Mouse (Mus musculus): ENCODE measurements around the gene Thsd4. TPM values are rescaled to one million over a fixed set of nuclear protein-coding genes. Genes with fewer than 3 reads are reported as not detected.

Gene Thsd4
- polyA plus RNA-seq, 1 experiment from 2014 or later, result 11.4 TPM

- Histone ChIP-seq H3K9me3 (ENCODE audit: control insufficient read depth) (no peaks in the 10 kb centered on the region), H3K4me3 (ENCODE audit: low read depth, low read length) (no peak overlapping the region), H3K27ac (ENCODE audit: low read depth, low read length) (peak overlapping the region; percentile 81), H3K4me1 (replicated peaks; ENCODE audit: control insufficient read depth, insufficient read depth, low read length) (peaks cover 15% of the 10 kb centered on the region; the same call in 1 of the 2 replicates), H3K36me3 (ENCODE audit: control insufficient read depth, insufficient read depth) (peaks cover 3% of the 10 kb centered on the region; the same call in 1 of the 2 replicates), H3K9ac (ENCODE audit: low read depth, low read length) (no peak overlapping the region), H3K4me2 (replicated peaks; ENCODE audit: low read depth) (no peak overlapping the region), H3K27me3 (replicated peaks; ENCODE audit: control insufficient read depth, insufficient read depth, low read length) (no peaks in the 10 kb centered on the region)
- WGBS, result 16% methylated on average over 8 of the region's 8 CpGs
- peak; percentile 99 for ATAC-seq
- no peak for TF ChIP-seq CTCF (IDR thresholded peaks at IDR 0.05; ENCODE audit: low read depth)
These were observed 287.4 kb downstream of the Thsd4 start for GRCm38 (mm10) chr9:60234233-60235115.

- TF ChIP-seq CTCF (IDR thresholded peaks at IDR 0.05; ENCODE audit: low read depth), result no peak
- no peaks in the 10 kb centered on the region for H3K36me3 ChIP-seq (ENCODE audit: control insufficient read depth, insufficient read depth)
- H3K27me3 ChIP-seq (replicated peaks; ENCODE audit: control insufficient read depth, insufficient read depth, low read length), result no peaks in the 10 kb centered on the region
- no peak overlapping the region for H3K4me2 ChIP-seq (replicated peaks; ENCODE audit: low read depth)
- H3K9me3 ChIP-seq (ENCODE audit: control insufficient read depth), result no peaks in the 10 kb centered on the region
- WGBS, result 81% methylated on average over 9 of the region's 9 CpGs
- peaks cover 15% of the 10 kb centered on the region; the same call in 1 of the 2 replicates for H3K4me1 ChIP-seq (replicated peaks; ENCODE audit: control insufficient read depth, insufficient read depth, low read length)
- H3K4me3 ChIP-seq (ENCODE audit: low read depth, low read length), result no peak overlapping the region
- no peak for ATAC-seq
- no peak overlapping the region for H3K27ac ChIP-seq (ENCODE audit: low read depth, low read length)
- H3K9ac ChIP-seq (ENCODE audit: low read depth, low read length), result no peak overlapping the region
These were observed 289.6 kb downstream of the Thsd4 start for GRCm38 (mm10) chr9:60231981-60232881.

- no peaks in the 10 kb centered on the region for H3K36me3 ChIP-seq (ENCODE audit: control insufficient read depth, insufficient read depth)
- 73% methylated on average over 4 of the region's 4 CpGs for WGBS
- H3K4me2 ChIP-seq (replicated peaks; ENCODE audit: low read depth), result no peak overlapping the region
- peaks cover 4% of the 10 kb centered on the region; the same call in 1 of the 2 replicates for H3K4me1 ChIP-seq (replicated peaks; ENCODE audit: control insufficient read depth, insufficient read depth, low read length)
- no peak for TF ChIP-seq CTCF (IDR thresholded peaks at IDR 0.05; ENCODE audit: low read depth)
- H3K4me3 ChIP-seq (ENCODE audit: low read depth, low read length), result no peak overlapping the region
- H3K27ac ChIP-seq (ENCODE audit: low read depth, low read length), result no peak overlapping the region
- H3K9me3 ChIP-seq (ENCODE audit: control insufficient read depth), result no peaks in the 10 kb centered on the region
- no peaks in the 10 kb centered on the region for H3K27me3 ChIP-seq (replicated peaks; ENCODE audit: control insufficient read depth, insufficient read depth, low read length)
- no peak for ATAC-seq
- no peak overlapping the region for H3K9ac ChIP-seq (ENCODE audit: low read depth, low read length)
These were observed 292.4 kb downstream of the Thsd4 start for GRCm38 (mm10) chr9:60229496-60229895.

GRCm38 (mm10) chr9:60227727-60228126 is 294.1 kb downstream of the Thsd4 start:
- ATAC-seq, result no peak
- Histone ChIP-seq H3K36me3 (ENCODE audit: control insufficient read depth, insufficient read depth) (no peaks in the 10 kb centered on the region), H3K27ac (ENCODE audit: low read depth, low read length) (no peak overlapping the region), H3K4me3 (ENCODE audit: low read depth, low read length) (no peak overlapping the region), H3K27me3 (replicated peaks; ENCODE audit: control insufficient read depth, insufficient read depth, low read length) (no peaks in the 10 kb centered on the region), H3K4me2 (replicated peaks; ENCODE audit: low read depth) (no peak overlapping the region), H3K9me3 (ENCODE audit: control insufficient read depth) (no peaks in the 10 kb centered on the region), H3K4me1 (replicated peaks; ENCODE audit: control insufficient read depth, insufficient read depth, low read length) (no peaks in the 10 kb centered on the region; the same call in 1 of the 2 replicates), H3K9ac (ENCODE audit: low read depth, low read length) (no peak overlapping the region)
- WGBS, result 83% methylated on average over 7 of the region's 7 CpGs
- TF ChIP-seq CTCF (IDR thresholded peaks at IDR 0.05; ENCODE audit: low read depth), result no peak

GRCm38 (mm10) chr9:60226679-60227078 is 295.2 kb downstream of the Thsd4 start:
- no peaks in the 10 kb centered on the region for H3K4me1 ChIP-seq (replicated peaks; ENCODE audit: control insufficient read depth, insufficient read depth, low read length)
- no peak overlapping the region for H3K4me2 ChIP-seq (replicated peaks; ENCODE audit: low read depth)
- no peak overlapping the region for H3K27ac ChIP-seq (ENCODE audit: low read depth, low read length)
- H3K27me3 ChIP-seq (replicated peaks; ENCODE audit: control insufficient read depth, insufficient read depth, low read length), result no peaks in the 10 kb centered on the region
- no peak for ATAC-seq
- TF ChIP-seq CTCF (IDR thresholded peaks at IDR 0.05; ENCODE audit: low read depth), result no peak
- no peak overlapping the region for H3K4me3 ChIP-seq (ENCODE audit: low read depth, low read length)
- no peaks in the 10 kb centered on the region for H3K36me3 ChIP-seq (ENCODE audit: control insufficient read depth, insufficient read depth)
- no peak overlapping the region for H3K9ac ChIP-seq (ENCODE audit: low read depth, low read length)
- 81% methylated on average over 4 of the region's 4 CpGs for WGBS
- H3K9me3 ChIP-seq (ENCODE audit: control insufficient read depth), result no peaks in the 10 kb centered on the region

- no peaks in the 10 kb centered on the region for H3K4me1 ChIP-seq (replicated peaks; ENCODE audit: control insufficient read depth, insufficient read depth, low read length)
- no peak overlapping the region for H3K4me2 ChIP-seq (replicated peaks; ENCODE audit: low read depth)
- no peak for TF ChIP-seq CTCF (IDR thresholded peaks at IDR 0.05; ENCODE audit: low read depth)
- 86% methylated on average over 14 of the region's 14 CpGs for WGBS
- H3K9me3 ChIP-seq (ENCODE audit: control insufficient read depth), result no peaks in the 10 kb centered on the region
- H3K27ac ChIP-seq (ENCODE audit: low read depth, low read length), result no peak overlapping the region
- no peaks in the 10 kb centered on the region for H3K27me3 ChIP-seq (replicated peaks; ENCODE audit: control insufficient read depth, insufficient read depth, low read length)
- no peak overlapping the region for H3K4me3 ChIP-seq (ENCODE audit: low read depth, low read length)
- no peaks in the 10 kb centered on the region for H3K36me3 ChIP-seq (ENCODE audit: control insufficient read depth, insufficient read depth)
- ATAC-seq, result no peak
- H3K9ac ChIP-seq (ENCODE audit: low read depth, low read length), result no peak overlapping the region
These were observed 295.7 kb downstream of the Thsd4 start for GRCm38 (mm10) chr9:60226155-60226554.
